Mouse (Mus musculus) embryonic facial prominence, embryonic 13.5 days (tissue): ENCODE measurements around the gene Rpp25. TPM values are rescaled to one million over a fixed set of nuclear protein-coding genes. Genes with fewer than 3 reads are reported as not detected.

ENCODE experiments used
- ATAC-seq: fragments of 200-750 bp; cut with Nextera tagmentation; 2 replicates; pipeline ENCODE4 v1.8.0; 2017; ENCODE audit warnings: low read depth; ENCODE audit not compliant: insufficient number of reproducible peaks, insufficient read depth, low FRiP score, low TSS enrichment
- H3K27ac ChIP-seq: fragments of 300-500 bp; sonication (generic); 2 replicates; pipeline ENCODE4 v1.5.1; 2015; ENCODE audit warnings: moderate library complexity, mild to moderate bottlenecking, inconsistent platforms
- H3K27me3 ChIP-seq: fragments of 300-500 bp; sonication (generic); 2 replicates; pipeline ENCODE4 v1.6.1; 2015; ENCODE audit warnings: mild to moderate bottlenecking, inconsistent platforms
- H3K36me3 ChIP-seq: fragments of 300-500 bp; sonication (generic); 2 replicates; pipeline ENCODE4 v1.6.1; 2015; ENCODE audit warnings: mild to moderate bottlenecking, inconsistent platforms
- H3K4me1 ChIP-seq: fragments of 300-500 bp; sonication (generic); 2 replicates; pipeline ENCODE4 v1.6.1; 2015; ENCODE audit warnings: inconsistent platforms
- H3K4me2 ChIP-seq: fragments of 300-500 bp; sonication (generic); 2 replicates; pipeline ENCODE4 v1.6.1; 2015; ENCODE audit warnings: moderate library complexity, mild to moderate bottlenecking, inconsistent platforms
- H3K4me3 ChIP-seq: fragments of 300-500 bp; sonication (generic); 2 replicates; pipeline ENCODE4 v1.5.1; 2015; ENCODE audit warnings: mild to moderate bottlenecking, inconsistent platforms
- H3K9ac ChIP-seq: fragments of 300-500 bp; sonication (generic); 2 replicates; pipeline ENCODE4 v1.6.1; 2015; ENCODE audit warnings: mild to moderate bottlenecking, inconsistent platforms
- H3K9me3 ChIP-seq: fragments of 300-500 bp; sonication (generic); 2 replicates; pipeline ENCODE4 v1.6.1; 2016; ENCODE audit warnings: inconsistent platforms
- WGBS: fragments of 180-500 bp; shearing (Covaris S2); methylation state at CpG from one replicate; pipeline ENCODE4 v1.1.7; 2015; ENCODE audit warnings: mixed read lengths; 5-methylcytosine and 5-hydroxymethylcytosine counted together
- polyA plus RNA-seq: library from polyadenylated mRNA; unstranded; fragments of >200 nt; fragmentation: Nextera tagmentation; extraction: Ambion mirVana; gene quantifications from 2 replicates; pipeline ENCODE4 v1.2.1, GENCODE M21; 2015

Rpp25 gene
- polyA plus RNA-seq, 1 experiment from 2014 or later, result 1.3 TPM

- WGBS, result 88% methylated on average over 2 of the region's 2 CpGs
- no peak overlapping the region for H3K9ac ChIP-seq
- no peak for ATAC-seq
- H3K27me3 ChIP-seq, result no peaks in the 10 kb centered on the region
- H3K4me1 ChIP-seq, result peaks cover 17% of the 10 kb centered on the region
- H3K27ac ChIP-seq, result no peak overlapping the region
- no peak overlapping the region for H3K4me2 ChIP-seq
- peaks cover 52% of the 10 kb centered on the region for H3K36me3 ChIP-seq
- no peaks in the 10 kb centered on the region for H3K9me3 ChIP-seq
- H3K4me3 ChIP-seq, result no peak overlapping the region
Observed at GRCm38 (mm10) chr9:57539550-57539949, 35.7 kb downstream of the Rpp25 start.

- Histone ChIP-seq H3K4me3 (no peak overlapping the region), H3K4me1 (peaks cover 17% of the 10 kb centered on the region), H3K9ac (no peak overlapping the region), H3K36me3 (peaks cover 70% of the 10 kb centered on the region), H3K27me3 (no peaks in the 10 kb centered on the region), H3K27ac (0 out of 2 replicates have a peak overlapping the region, but pooled peaks have one; percentile 16), H3K4me2 (no peak overlapping the region), H3K9me3 (no peaks in the 10 kb centered on the region)
- 3% methylated on average over 1 of the region's 1 CpGs for WGBS
- ATAC-seq, result no peak
Observed at GRCm38 (mm10) chr9:57541312-57541711, 37.5 kb downstream of the Rpp25 start.

DNA sequence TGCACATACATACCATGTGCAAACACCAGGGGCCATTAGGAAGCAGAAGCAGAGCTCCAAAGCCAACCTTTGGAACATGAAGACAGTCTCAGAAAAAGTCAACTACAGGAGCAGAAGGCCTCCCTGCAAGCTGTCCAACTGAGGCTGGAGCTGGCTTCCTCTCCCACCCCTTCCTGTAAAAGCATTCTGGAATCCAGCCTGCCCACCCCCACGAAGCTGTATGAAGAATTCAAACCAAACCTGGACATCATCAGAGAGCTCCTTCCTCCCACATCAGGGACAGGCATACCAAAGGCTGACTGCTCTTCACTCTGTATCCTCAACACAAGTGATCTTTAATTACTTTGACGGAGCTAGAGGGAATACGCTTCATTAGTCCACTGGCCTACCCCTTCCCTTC is 40.1 kb downstream of the Rpp25 start:
- Histone ChIP-seq H3K36me3 (peaks cover 96% of the 10 kb centered on the region), H3K9ac (no peak overlapping the region), H3K9me3 (no peaks in the 10 kb centered on the region), H3K4me1 (peaks cover 2% of the 10 kb centered on the region; the same call in 1 of the 2 replicates), H3K27ac (no peak overlapping the region), H3K27me3 (no peaks in the 10 kb centered on the region), H3K4me3 (no peak overlapping the region), H3K4me2 (no peak overlapping the region)
- ATAC-seq, result no peak
- 80% methylated on average over 3 of the region's 3 CpGs for WGBS

DNA sequence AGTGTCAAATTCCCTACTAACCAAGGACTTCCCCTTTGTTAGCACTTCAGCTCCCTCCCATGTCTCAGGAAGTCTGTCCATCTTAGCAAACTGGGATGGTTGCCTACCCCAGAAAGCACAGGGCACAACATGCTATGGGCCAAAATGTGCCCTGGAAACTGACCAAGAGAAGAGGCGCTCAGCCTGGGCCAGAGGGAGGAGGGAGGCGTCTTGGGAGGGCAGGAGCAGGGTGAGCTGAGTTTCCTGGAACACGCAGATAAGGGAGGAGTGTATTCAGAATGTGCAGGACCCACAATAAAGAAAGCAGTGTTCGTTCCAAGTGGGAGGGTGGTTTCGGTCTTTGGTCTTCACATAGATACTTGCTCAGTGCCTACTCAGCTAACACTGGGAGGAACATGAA is 43.5 kb downstream of the Rpp25 start:
- WGBS, result 79% methylated on average over 5 of the region's 5 CpGs

GRCm38 (mm10) chr9:57547869-57548268 is 44.0 kb downstream of the Rpp25 start:
- Histone ChIP-seq H3K27ac (no peak overlapping the region), H3K4me1 (peaks cover 7% of the 10 kb centered on the region), H3K27me3 (no peaks in the 10 kb centered on the region), H3K4me2 (no peak overlapping the region), H3K4me3 (no peak overlapping the region), H3K9ac (peak overlapping the region; percentile 21; the same call in 1 of the 2 replicates), H3K9me3 (no peaks in the 10 kb centered on the region), H3K36me3 (peaks cover 76% of the 10 kb centered on the region)
- 90% methylated on average over 11 of the region's 11 CpGs for WGBS
- ATAC-seq, result no peak

More for the DNA sequence above, 43.5 kb downstream of the Rpp25 start:
- no peak for ATAC-seq
- Histone ChIP-seq H3K9me3 (no peaks in the 10 kb centered on the region), H3K27me3 (no peaks in the 10 kb centered on the region), H3K9ac (peak overlapping the region; percentile 21; the same call in 1 of the 2 replicates), H3K36me3 (peaks cover 82% of the 10 kb centered on the region), H3K4me1 (peaks cover 7% of the 10 kb centered on the region), H3K27ac (no peak overlapping the region), H3K4me2 (no peak overlapping the region), H3K4me3 (no peak overlapping the region)

- Histone ChIP-seq H3K27me3 (no peaks in the 10 kb centered on the region), H3K4me3 (no peak overlapping the region), H3K27ac (no peak overlapping the region), H3K36me3 (peaks cover 63% of the 10 kb centered on the region), H3K9me3 (no peaks in the 10 kb centered on the region), H3K9ac (0 out of 2 replicates have a peak overlapping the region, but pooled peaks have one; percentile 32), H3K4me2 (no peak overlapping the region), H3K4me1 (peaks cover 7% of the 10 kb centered on the region)
- WGBS, result 92% methylated on average over 4 of the region's 4 CpGs
- no peak for ATAC-seq
Observed at GRCm38 (mm10) chr9:57549186-57549585, 45.4 kb downstream of the Rpp25 start.

DNA sequence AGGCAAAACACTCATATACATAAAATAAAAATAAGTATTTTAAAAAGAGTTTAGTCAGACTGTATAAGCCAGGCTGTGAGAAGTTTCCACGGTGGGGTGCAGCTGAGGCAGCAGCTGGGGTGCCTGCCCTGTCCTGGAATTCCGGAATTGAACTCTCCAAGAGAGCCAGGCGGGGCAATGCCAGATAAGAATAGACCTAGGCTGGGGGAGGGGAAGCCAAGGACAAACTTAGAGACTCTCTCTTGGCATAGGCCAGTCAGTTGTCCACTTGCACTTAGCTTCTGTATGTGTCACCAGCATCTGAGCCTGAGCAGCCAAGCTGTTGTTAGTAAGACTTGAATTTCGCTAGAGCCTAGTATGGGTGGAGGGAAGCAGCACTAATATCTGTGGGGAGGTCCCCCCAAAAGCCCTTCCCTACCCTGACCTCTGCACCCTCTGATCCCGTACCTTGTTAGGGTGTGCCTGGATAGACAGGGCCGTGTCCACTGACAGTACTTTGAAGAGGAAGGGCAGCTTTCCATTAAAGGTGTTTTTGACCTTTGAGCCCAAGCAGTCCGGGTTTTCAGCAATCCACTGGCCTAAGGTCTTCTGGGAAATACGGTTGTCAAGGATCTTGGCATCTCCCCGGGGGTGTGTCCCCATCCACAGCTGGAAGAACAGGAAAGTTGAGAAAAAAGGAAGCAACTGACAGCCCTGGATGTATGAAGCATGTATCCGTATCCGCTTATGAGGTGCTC is 46.5 kb downstream of the Rpp25 start:
- Histone ChIP-seq H3K9me3 (no peaks in the 10 kb centered on the region), H3K4me3 (no peak overlapping the region), H3K4me1 (peaks cover 7% of the 10 kb centered on the region), H3K27me3 (no peaks in the 10 kb centered on the region), H3K27ac (no peak overlapping the region), H3K4me2 (no peak overlapping the region), H3K9ac (no peak overlapping the region), H3K36me3 (peaks cover 52% of the 10 kb centered on the region)
- no peak for ATAC-seq
- 84% methylated on average over 11 of the region's 11 CpGs for WGBS

DNA sequence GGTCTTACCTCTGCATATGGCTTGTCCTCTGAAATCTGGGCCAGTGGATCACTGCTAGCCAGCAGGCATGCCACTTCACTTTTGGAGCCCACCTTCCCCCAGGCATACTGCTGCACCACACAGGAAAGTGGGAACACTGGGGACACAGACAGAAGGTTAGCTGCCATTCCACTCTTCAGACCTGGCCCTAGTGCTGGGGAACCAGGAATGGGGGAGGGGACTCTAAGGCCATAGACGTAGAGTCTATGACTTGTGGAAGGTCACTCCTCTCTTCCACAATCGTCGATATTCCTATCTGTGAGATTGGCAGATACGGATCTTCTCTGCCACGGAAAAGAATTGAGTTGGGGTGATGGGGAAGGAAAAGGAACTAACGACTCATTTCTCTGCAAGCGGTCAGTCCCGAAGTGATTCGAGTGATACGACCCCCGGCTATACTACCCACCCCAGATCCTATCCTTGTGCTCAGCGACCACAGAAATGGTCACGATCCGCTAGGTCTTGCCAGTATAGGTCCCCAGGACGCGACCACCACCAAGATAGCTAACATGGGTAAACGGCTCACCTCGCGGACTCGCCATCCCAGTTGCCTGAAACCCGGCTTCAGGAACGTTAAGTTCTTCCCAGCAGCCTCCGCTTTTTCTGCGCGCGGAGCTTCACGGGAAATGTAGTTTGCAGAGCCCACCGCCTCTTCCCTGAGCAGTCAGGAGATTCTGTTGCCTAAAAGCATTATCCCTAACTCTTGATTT is 48.5 kb downstream of the Rpp25 start, which contains the start of gene Mpi:
Mpi (minus strand) TSS at position 625 of the 749 bp plus-strand sequence.
- Histone ChIP-seq H3K27ac (no peak within 1 kb of the TSS), H3K9ac (peak within 1 kb of the TSS; percentile 79), H3K4me1 (peaks cover 7% of the 10 kb centered on the region), H3K4me2 (peak within 1 kb of the TSS; percentile 84), H3K36me3 (peaks cover 32% of the 10 kb centered on the region), H3K9me3 (no peaks in the 10 kb centered on the region), H3K4me3 (peak within 1 kb of the TSS; percentile 66), H3K27me3 (no peaks in the 10 kb centered on the region)
- ATAC-seq, result no peak
- 0% methylated on average over 28 of the region's 28 CpGs for WGBS

GRCm38 (mm10) chr9:57553119-57553518 is 49.3 kb downstream of the Rpp25 start:
- no peak for ATAC-seq
- H3K4me2 ChIP-seq, result no peak overlapping the region
- no peak overlapping the region for H3K4me3 ChIP-seq
- H3K36me3 ChIP-seq, result peaks cover 24% of the 10 kb centered on the region
- H3K27me3 ChIP-seq, result no peaks in the 10 kb centered on the region
- H3K4me1 ChIP-seq, result peaks cover 7% of the 10 kb centered on the region
- H3K9me3 ChIP-seq, result no peaks in the 10 kb centered on the region
- WGBS, result 71% methylated on average over 11 of the region's 11 CpGs
- no peak overlapping the region for H3K9ac ChIP-seq
- H3K27ac ChIP-seq, result no peak overlapping the region

- Histone ChIP-seq H3K36me3 (peaks cover 8% of the 10 kb centered on the region), H3K4me3 (no peak overlapping the region), H3K27me3 (no peaks in the 10 kb centered on the region; the same call in 1 of the 2 replicates), H3K4me2 (no peak overlapping the region), H3K27ac (no peak overlapping the region), H3K9ac (no peak overlapping the region), H3K4me1 (peaks cover 7% of the 10 kb centered on the region), H3K9me3 (no peaks in the 10 kb centered on the region)
- 44% methylated on average over 3 of the region's 3 CpGs for WGBS
- ATAC-seq, result no peak
Observed at GRCm38 (mm10) chr9:57554753-57555152, 50.9 kb downstream of the Rpp25 start.
